Mouse (Mus musculus) erythroid progenitor cell, adult 5-6 weeks (primary cell): ENCODE results near the gene Fads3. TPM values are rescaled to one million over a fixed set of nuclear protein-coding genes. Genes with fewer than 3 reads are reported as not detected.

Experiments
- ATAC-seq: replicated peaks from 2 replicates; pipeline ENCODE4 v1.8.0; 2016; ENCODE audit warnings: moderate number of reproducible peaks, mild to moderate bottlenecking, moderate TSS enrichment, inconsistent platforms; ENCODE audit not compliant: poor library complexity, low FRiP score, severe bottlenecking
- total RNA-seq, 2 experiments: library from RNA; stranded (forward) in 1 of 2; stranded (reverse) in 1 of 2; fragments of 150-400 nt in 1 of 2; fragments of 186-747, 209-891 nt in 1 of 2; gene quantifications; 2 replicates each; pipeline versions ENCODE4 v1.2.3 to v1.2.4; 2015 to 2017; ENCODE audit warnings: low replicate concordance in 2 of 2

Fads3 gene
- total RNA-seq, 2 experiments from 2014 or later: 9.4 to 16.3 TPM

DNA sequence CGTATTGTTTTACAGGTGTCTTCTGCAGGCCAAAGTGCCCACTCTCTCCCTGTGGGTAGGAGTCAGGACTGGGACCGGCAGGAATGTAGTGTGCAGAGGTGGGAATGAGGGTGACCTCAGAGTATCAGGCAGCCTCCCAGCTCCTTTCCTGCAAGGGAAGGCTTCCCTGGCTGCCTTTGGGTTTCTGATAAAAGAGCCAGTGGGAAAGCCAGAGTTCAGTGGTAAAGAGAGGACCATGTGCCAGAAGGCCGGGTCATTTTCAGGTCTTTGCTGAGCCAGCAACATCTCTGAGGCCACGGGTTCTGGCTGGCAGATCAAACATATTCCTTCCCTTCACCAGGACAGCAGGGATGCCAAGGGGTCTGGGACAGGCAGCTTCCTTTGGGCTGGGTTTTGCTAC lies 5.0 kb downstream of the Fads3 start:
- no peak for ATAC-seq

DNA sequence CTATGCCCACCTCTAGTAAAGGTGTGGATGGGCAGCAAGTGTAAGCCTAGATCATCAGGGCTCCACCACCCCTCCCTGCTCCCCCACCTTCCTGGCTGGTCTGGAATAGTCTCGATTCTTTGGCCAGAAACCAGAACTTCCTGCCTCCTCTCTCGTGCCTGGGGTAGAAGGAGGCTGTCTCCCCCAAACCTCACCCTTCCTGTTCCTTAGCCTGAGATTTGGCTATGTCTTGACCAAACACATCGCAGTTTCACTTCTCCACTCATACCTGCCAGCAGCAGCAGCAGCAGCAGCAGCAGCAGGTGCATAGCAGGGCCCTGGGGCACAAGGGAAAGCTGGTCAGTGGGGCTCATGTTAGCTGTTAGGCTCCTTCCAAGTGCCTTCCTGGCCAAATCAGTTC lies 5.6 kb downstream of the Fads3 start:
- no peak for ATAC-seq

DNA sequence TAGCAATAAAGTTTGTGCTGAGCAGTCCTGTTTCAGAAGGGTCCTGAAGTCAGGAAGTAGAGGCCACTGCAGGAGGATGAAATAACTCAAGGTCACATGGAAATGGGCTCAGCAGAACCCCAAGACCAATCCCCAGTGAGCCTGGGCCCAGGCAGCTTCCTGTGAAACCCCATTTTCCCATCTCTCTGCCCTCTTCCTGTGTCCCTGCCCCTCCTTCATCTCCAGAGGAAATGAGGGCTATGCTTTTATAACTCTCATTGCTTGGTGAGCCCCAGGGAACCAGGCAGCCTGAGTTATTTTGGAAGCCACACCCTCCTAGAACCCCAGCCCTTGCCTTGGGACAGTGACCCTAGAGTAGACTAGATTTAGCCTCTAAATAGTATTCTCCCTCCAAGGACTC lies 8.2 kb downstream of the Fads3 start:
- ATAC-seq: no peak

- ATAC-seq: no peak
Observed at GRCm38 (mm10) chr19:10050438-10050837, 9.1 kb downstream of the Fads3 start.

- no peak for ATAC-seq
Observed at GRCm38 (mm10) chr19:10052698-10053097, 11.3 kb downstream of the Fads3 start.

- ATAC-seq: no peak
Observed at GRCm38 (mm10) chr19:10053692-10054260, 12.4 kb downstream of the Fads3 start.

DNA sequence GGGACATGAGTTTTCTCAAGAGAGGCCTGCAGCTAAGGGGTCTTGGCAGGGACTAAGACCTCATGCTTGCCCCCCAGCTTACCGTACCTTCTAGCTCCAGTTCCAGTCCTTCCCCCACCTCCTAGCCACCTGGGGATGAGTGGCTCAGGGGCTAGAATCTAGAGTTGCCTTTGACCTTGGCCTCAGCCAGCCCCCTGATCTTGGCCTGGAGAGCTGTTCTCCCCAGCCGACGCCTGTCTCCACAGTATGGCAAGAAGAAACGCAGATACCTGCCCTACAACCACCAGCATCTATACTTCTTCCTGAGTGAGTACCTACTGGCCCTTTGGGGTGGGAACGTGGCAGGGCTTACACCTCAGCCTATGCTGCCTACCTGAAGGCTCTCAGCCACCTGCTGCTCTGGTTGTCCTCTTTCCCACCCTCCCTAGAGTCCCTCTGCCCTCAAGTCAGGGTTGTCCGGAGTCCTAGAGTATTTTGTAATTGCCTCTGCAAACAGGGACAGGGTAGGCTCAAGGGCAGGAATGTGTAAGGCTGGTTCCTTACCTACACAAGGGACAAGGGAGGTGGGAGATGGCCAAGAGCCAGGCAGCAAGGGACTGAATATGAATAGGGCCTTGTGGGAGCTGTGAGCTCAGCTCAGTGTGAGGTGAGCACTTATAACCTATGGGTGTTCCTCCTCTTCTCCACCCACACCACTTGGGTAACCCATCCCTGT lies 13.1 kb downstream of the Fads3 start:
- ATAC-seq: no peak

DNA sequence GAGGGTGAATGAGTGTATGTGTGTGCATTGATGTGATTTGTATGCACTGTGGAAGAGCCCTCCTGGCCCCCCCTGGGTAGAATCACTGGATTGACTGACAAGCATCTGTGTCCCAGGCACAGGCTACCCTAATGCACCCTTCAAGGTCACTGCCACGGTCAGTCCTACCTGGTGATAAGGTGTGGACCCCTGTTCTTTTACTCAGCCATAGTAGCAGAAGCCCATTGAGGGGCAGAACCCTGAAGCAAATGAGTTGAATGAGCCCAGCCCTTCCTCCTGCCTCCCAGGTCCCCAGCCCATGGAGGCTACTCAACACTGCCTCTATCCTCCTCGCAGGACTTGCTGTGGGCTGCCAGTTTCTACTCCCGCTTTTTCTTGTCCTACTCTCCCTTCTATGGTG lies 13.9 kb downstream of the Fads3 start:
- ATAC-seq: no peak

- ATAC-seq: no peak
Observed at GRCm38 (mm10) chr19:10055783-10056660, 14.7 kb downstream of the Fads3 start.

GRCm38 (mm10) chr19:10056686-10057085 lies 15.3 kb downstream of the Fads3 start:
- no peak for ATAC-seq

DNA sequence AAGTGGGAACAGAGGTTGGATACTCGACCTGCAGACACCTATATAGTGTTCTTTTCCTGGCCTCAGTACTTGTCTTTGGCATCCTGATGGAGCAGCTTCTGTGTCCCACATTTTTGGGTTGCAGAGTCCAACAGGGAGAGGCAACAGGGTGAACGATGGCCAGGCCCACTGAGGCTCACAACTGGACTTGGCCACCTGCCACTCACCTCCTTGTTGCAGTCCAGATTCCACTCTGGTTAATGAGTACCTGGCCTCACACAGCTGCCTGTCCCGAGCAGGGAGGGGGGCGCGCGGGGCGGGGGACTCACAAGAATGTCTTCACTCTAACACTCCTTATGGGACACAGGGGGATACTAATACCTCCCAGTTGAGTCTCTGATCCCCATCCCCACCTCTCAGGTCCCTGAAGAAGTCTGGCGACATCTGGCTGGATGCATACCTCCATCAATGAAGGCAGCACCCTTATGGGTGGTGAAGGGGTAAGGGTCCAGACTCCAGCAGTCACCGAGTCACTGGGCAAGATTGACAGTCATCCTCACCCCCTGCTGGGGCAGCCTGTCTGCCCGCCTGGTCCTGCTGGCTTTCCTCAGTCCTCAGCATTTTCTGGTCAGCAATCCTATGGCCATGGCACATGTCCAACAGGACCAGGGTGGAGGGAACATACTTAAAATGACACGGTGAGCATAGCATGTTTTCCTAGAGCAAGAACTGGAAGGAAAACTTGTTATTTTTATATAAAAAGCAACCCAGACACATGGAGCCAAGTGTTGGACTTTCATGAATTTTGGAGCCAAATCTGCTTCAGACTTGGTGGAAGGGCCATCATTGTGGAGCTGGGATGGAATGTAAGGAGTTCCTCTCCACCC lies 16.4 kb downstream of the Fads3 start:
- no peak for ATAC-seq

- no peak for ATAC-seq
Observed at GRCm38 (mm10) chr19:10058352-10058825, 17.0 kb downstream of the Fads3 start.

GRCm38 (mm10) chr19:10058876-10059427 lies 17.6 kb downstream of the Fads3 start:
- ATAC-seq: no peak

DNA sequence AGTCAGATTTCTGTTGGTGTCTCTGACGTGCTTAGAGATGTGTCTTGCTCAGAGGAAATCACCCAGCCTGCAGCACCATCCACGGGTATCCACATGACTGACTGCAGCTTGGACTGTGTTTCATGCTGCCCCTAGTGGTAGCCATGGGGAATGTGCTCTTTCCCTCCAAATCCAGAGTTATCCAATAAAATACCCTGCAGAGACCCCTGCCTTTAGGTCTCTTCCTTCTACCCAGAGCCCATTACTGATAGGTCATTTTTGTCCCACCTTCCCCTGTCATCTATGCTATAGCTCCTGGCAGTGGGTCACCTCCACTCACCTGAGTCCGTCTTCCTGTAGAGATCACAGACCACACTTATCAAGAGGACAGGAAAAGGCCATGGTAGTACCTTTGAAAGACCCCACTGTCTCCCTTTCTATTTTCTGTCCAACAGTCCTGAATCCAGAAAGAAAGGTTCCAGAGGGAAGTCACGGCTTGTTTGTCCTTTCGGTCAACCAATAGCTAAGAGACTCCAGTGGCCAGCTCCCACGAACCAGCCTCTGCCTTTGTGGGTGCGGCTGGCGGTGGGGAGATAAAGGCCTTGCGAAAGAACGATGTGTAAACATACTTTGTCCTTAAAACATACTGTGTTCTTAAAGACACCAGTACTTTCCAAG lies 18.7 kb downstream of the Fads3 start:
- peak; percentile 84 for ATAC-seq

DNA sequence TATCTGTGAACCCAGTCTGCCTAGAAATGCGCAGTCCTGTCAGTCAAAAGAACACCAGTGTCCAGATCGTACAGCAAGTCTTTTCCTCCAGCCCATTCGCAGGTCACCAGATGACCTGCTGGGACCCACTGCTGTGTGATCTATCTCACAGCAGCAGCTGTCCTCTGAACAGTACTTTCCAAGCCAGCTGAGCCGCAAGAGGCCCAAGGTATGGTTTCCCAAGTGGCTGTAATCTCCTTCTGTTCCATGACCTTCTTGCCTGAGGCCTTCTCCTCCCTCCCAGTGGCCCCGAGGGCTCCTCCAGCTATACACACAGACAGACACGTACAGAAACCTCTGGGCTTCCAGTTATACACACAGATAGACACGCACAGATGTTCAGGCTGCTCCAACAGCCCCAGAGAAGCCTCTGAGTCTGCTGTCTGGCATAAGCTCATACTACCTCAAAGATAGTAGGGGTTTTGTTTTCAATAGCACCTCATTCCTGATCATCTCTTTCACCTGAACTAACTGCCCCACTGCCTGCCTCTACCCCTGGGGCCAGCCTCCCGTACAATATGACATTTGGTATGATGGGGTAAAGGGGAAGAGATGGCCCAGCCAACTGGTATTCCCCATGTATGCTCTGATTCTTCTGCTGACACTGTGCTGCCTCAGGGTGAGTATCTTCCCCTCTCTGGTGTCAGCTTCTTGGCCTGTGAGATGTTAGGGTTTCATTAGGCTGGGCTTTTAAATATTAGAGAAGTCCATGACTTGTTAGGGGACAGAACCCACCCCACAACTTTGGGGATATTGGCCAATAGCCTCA lies 19.6 kb downstream of the Fads3 start:
- no peak for ATAC-seq

GRCm38 (mm10) chr19:10061624-10062023 lies 20.3 kb downstream of the Fads3 start:
- ATAC-seq: no peak

GRCm38 (mm10) chr19:10062292-10062691 lies 20.9 kb downstream of the Fads3 start:
- no peak for ATAC-seq

- ATAC-seq: no peak
Observed at GRCm38 (mm10) chr19:10062862-10063261, 21.5 kb downstream of the Fads3 start.
